Mouse (Mus musculus) erythroblast, embryonic 14.5 days (primary cell): Measurements from ENCODE around the gene Gm21887.
"Not testable (repeated sequence)": the region's sequence is repeated elsewhere in the genome, so short reads cannot be mapped to it uniquely, and the experiment has no call there.

Experiments used
- GATA1 ChIP-seq: IDR thresholded peaks from 2 replicates; pipeline ENCODE4 v1.6.1; 2012; ENCODE audit warnings: low read length, inconsistent platforms, mixed read lengths
- TAL1 ChIP-seq: IDR thresholded peaks from 3 replicates; pipeline ENCODE4 v1.6.1; 2012; ENCODE audit warnings: low read length, inconsistent platforms, mixed read lengths

DNA sequence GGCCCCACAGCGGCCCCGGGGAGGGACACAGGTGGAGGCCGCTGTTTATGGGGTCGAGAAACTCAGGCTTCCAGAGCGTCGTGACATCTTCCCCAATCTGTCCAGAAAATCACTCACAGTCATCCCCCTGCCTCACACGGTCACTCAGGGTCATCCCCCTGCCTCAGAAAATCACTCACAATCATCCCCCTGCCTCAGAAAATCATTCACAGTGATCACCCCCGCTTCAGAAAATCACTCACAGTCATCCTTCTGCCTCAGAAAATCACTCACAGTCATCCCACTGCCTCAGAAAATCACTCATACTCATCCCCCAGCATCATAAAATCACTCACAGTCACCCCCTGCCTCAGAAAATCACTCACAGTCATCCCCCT lies 20.3 kb upstream of the Gm21887 start:
- TF ChIP-seq GATA1, TAL1: not testable (repeated sequence)
